Mouse (Mus musculus) skeletal muscle tissue, adult 2 months (tissue): ENCODE measurements around the gene Gm20388.
A peak's percentile ranks its signal among the peaks of the same experiment; 100 is the strongest.

Experiments used
- DNase-seq: peaks from one replicate; pipeline ENCODE4 v3.0.0-alpha.2; 2012; ENCODE audit warnings: low read depth, low spot score

Gene Gm20388

DNA sequence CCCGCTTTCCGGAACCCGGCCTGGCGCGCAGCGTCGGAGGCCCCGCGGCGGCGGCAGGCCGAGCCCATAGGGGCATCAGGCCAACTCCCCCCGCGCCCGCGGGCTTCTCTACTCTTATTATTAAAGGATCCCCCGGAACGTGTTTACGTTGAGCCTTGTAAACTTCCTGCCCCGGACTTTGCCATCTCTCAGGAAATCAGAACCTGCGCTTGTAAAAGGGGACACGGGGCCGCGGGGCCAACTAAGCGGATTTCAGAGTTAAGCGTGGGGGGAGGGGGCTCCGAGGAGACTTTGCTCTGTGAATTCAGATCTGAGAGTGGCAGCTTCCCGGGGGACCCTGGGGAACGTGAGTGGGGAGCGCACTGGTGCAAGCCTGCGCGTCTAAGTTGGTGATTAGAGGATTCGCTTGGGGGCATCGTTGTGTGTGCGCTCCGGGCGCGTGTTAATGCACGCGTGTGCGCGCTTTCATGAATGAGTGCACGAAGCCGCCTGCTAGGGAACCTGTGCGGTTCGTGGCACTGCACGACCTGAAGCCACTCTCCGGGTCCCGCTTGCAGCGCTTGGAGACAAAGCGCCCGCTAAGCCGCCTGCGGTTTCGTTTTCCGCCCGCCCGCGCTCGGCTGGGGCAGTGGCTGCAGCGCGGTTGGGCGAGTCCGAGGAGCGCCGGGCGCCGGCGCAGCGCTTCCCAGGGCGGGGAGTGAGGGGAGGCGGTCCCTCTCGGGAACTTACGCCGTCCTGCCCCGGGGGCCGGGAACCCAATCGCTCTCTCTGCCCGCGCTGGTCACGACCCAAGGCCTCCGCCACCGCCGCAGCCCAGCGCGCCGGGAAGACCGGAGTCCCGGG is 1172.7 kb downstream of the Gm20388 start:
- DNase-seq, result no peak

GRCm38 (mm10) chr8:121083936-121084209 is 1173.2 kb downstream of the Gm20388 start:
- DNase-seq, result no peak

- DNase-seq, result no peak
Measured at GRCm38 (mm10) chr8:121084210-121084951, 1173.7 kb downstream of the Gm20388 start, which contains the start of gene Foxf1. Gene Foxf1, plus strand, starts transcription at chr8:121084386.

DNA sequence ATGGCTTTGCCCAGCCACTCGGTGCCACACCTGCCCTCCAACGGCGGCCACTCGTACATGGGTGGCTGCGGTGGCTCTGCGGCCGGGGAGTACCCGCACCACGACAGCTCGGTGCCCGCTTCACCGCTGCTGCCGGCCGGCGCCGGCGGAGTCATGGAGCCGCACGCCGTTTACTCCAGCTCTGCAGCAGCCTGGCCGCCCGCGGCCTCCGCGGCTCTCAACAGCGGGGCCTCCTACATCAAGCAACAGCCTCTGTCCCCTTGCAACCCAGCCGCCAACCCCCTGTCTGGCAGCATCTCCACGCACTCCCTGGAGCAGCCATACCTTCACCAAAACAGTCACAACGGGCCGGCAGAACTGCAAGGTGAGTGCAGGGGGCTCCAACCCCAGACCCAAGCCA is 1174.4 kb downstream of the Gm20388 start:
- no peak for DNase-seq

DNA sequence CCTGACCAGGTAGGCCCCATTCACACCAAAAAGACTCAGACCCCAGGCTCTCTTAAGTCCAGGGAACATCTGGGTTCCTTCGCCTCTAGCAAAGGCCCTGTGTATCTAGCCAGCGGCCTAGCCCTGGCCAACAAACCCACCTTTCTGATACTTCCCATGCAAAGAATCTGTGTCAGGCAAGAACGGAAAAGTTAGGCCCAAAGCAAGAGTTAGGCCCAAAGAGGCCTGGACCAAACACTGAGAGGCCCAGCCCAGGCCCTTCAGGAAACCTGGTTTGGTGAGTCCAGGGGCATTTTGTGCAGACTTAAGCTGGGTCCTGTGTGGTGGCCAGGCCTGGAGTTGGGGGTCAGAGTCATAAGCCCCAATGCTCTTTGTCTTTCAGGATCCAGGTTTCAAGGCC is 1174.9 kb downstream of the Gm20388 start:
- DNase-seq, result no peak

DNA sequence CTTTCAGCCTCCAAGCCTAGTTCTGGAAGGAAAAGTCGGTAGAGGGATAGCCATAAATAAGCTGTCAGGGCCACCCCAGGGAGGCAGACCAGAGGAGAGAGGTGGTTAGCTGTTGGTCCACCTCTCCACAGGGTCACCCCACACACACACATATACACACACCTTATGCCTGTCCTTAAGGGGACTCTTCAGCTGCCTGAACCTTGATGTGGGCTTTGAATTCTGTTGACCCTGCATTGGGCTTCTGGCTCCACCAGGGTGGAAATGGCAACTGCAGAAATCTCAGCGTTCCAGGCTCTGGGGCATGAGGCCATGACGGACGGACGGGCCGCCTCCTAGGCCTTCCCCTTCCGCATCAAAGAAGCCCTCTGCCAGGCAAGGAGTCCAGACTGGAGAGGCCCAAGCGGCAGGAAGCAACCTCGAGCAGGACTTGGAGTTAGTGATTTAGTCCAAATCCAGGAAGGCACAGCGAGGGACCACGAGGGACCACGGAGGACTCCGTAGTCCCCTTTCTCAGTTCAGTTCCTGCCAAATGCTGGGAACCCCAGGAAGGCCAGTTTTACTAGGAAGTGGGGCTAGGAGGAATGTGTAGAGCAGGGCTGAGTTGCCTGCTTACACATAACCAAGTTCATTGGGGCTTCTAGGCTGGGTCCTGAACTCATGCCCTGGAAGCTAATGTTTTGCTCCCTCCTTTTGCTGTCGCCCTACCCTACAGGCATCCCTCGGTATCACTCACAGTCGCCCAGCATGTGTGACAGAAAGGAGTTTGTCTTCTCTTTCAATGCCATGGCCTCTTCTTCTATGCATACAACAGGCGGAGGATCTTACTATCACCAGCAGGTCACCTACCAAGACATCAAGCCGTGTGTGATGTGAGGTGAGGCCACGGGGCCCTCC is 1175.6 kb downstream of the Gm20388 start:
- no peak for DNase-seq

- no peak for DNase-seq
Measured at GRCm38 (mm10) chr8:121088281-121088680, 1177.6 kb downstream of the Gm20388 start.

DNA sequence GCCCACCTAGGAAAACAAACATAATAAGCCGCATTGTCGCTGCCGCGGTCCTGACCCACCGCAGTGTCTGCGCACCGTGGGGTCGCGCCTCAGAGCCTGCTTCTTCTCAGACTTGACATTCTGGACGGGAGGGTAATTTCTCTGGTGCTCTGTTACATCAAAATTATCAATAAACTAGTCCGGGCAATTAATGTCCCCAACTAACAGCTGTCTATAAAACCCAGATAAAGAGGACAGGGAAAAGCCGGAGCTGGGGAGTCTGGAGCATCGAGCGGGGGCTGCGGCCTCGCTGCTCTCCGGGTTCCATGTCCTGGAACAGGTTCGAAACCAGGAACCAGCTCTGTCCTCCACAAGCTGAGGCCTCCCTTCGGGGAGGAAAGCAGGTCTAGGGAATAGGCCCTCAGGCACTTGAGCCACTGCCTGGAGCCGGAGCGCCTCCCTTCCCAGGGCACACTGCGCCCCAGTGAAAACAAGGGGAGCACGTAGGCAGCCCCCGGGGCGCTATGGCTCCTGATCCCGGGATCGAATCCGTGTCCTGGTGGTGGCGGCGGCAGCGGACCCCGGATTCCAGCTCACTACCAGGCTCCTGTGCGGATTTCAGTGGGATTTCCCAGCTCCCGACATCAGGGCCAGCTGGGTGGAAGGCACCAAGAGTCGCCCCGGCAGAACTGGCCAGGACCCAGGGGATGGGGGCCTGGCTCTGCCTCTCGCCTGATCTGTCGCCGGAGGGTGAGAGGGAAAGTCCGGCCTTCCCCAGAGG is 1178.4 kb downstream of the Gm20388 start:
- DNase-seq, result no peak

GRCm38 (mm10) chr8:121089631-121090380 is 1179.2 kb downstream of the Gm20388 start:
- DNase-seq, result no peak

DNA sequence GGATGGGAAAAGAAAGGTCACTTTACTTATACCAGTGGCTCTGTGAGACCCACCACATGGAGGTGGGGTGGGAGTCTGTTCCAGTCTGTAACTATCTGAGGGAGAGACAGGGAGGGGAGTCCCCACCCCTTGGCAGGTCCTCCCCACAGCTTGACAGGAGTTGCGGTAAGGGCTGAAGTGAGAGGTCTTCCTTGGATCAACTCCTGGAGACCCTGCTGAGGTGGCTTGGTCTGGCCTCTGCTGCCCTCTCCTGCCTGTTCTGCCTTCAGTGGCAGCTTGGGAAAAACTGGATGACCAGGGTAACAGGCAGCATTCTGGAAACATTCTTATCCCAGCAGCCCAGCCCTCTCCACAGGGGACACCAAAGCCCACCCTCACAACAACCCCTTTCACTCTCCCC is 1180.1 kb downstream of the Gm20388 start:
- no peak for DNase-seq

DNA sequence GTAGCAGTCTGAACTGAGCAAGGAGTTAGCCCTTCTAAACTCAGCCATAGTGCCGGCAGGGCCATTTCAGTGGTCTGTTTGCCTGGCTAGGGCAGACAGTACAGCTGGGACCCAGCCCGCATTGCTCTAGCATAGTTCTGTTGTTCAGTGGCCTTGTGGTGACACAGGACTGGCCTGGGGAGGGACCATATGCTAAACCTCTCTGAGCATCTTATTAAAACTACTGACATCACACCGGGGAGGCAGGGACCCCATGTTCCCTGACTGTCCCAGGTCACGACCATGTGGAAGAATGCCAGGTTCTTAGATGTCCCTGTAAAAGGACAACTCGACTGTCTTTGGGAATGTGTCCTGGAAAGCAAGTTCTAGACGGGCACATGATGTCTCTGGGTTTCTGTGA is 1181.5 kb downstream of the Gm20388 start:
- no peak for DNase-seq

DNA sequence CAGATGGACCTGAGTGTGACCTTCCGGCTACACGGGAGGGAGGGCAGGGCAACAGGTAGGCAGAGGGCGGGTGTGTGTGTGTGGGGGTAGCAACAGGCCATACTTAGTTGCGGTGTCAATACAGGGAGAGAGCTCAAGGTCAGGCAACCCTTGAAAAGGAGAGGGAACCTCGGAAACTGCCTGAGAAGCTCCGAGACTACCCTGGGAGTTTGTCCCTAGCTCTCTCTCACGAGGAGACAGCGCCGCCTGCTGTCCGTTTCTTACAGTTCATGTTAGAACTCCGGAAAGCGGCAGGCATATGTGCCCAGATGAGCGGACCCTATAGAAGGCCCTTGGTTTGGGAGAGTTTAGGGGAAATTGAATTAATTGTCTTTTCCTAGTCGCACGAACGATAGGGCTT is 1182.0 kb downstream of the Gm20388 start:
- DNase-seq, result peak; percentile 58

- no peak for DNase-seq
Measured at GRCm38 (mm10) chr8:121093496-121093895, 1182.9 kb downstream of the Gm20388 start.

GRCm38 (mm10) chr8:121104049-121104818 is 1193.6 kb downstream of the Gm20388 start:
- peak; percentile 54 for DNase-seq

DNA sequence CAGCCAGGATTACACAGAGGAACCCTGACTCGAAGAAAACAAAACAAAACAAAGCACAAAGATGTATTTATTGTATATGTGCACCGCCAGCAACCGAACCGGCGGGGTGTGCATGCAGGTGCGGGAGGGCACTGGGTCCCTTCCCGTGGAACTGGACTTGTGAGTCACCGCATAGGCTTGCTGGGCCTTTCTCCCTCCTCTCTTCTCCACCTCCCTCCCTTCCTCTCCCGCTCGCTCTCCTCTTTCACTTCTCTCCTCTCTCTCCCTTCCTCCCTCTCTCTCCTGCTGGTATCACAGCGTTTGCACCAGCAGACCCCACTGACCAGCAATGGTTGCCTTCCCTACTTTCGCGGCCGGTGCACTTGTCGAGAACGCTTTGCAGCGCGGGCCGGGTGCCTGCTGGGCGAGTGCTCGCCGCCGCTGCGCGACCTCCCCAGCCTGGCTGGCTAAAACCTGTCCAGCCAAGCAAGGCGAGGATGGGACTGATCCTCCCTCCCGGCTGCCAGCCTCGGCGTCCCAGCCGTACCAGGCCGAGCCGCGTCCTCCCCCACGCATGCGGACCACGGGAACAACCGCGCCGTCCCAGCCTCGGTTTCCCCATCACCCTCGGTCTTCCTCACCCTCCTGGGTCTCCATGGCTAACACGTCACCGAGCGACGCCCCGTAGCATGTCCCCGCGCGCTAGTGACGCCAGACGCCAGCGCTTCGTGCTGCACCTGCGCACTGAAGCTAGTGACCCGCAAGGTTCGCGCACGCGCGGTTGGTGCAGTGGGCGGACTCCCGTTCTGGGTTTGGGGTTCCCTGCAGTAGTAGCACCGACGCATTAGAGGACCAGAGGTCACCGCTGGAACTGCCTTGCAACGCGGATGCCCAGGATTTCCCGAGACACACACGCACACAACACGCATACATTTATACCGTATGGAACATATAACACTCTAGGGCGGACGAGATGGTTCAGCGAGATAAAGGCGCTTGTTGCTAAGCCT is 1197.3 kb downstream of the Gm20388 start, which contains the start of gene Mthfsd:
Mthfsd (minus strand) TSS at position 725 of the 989 bp plus-strand sequence.
- peak; percentile 98 for DNase-seq

- DNase-seq, result no peak
Measured at GRCm38 (mm10) chr8:121108657-121109056, 1198.0 kb downstream of the Gm20388 start.

- no peak for DNase-seq
Measured at GRCm38 (mm10) chr8:121111145-121111907, 1200.7 kb downstream of the Gm20388 start.

DNA sequence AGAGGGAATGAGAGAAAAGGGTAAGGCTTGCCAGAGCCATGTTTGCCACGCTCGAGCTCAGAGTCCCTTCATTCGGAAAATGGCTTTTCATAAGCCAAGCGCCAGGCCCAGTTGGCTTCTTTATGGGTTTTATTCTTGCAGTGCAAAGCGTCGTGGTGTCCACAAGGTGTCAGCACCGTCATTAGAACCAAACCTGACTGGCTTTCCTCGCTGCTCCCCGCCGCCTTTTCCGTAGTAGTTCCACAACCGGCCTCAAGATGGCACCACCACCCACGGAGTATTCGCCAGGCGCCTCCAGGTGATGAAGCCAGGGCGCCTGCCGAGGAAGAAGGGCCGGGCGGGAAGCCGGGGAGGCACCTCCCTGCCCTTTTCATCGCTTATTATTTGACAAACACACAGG is 1202.6 kb downstream of the Gm20388 start:
- peak; percentile 90 for DNase-seq
